Mouse (Mus musculus): ENCODE data around the gene Gm28557.
"Not testable (repeated sequence)": the region's sequence is repeated elsewhere in the genome, so short reads cannot be mapped to it uniquely, and the experiment has no call there.

Gm28557 gene

GRCm38 (mm10) chr13:67108194-67108820 lies at the start of gene Gm28557:
Gene Gm28557, minus strand, starts transcription at chr13:67108604.
- peak; percentile 94 for DNase-seq

DNA sequence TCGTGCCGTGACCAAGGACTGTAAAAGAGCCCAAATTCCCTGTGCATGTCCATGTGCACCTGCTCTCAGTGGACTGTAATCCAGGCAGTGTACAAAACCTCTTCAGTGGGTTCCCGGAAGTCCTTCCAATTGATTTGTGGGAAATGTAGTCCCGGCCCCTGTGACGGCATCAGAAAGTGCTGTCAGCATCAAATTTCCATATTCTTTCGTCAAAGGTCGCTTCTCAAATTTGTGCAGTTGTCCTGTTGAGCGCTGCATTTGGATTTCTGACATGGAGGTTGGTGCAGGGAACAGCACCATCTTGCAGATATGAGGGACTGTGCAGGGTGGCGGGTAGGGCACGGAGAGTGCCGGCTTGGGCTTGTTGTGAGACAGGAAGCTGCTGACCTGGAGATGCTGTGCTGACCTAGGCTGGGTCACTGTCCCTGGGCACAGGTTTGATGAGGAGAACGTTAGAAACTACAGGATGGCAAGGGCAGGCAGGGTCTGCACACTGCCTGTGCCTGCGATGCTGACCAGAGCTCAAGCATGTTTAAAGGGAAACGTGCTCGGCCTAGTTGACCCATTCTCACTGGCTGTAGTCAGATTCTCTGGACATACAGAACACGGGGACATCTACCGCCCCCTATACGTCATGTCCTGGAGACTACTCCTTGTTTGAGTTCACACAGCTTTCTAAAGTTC lies 19.8 kb upstream of the Gm28557 start:
- peak; percentile 88 for DNase-seq

DNA sequence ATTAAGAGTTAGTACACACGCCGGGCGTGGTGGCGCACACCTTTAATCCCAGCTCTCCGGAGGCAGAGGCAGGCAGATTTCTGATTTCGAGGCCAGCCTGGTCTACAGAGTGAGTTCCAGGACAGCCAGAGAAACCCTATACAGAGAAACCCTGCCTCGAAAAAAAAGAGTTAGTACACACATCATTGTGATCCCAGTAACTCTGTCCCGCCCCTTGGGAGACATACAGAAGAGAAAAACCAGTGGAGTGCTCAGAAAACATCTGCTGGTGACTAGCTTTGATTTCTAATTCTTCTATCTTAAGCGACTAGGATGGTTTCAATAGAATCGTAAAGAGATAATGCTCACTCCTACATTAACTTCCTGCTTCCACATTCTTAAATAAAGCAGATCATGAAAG lies 19.1 kb upstream of the Gm28557 start:
- peak; percentile 19 for DNase-seq

- DNase-seq, result no peak
Measured at GRCm38 (mm10) chr13:67124460-67124859, 16.1 kb upstream of the Gm28557 start.

- not testable (repeated sequence) for DNase-seq
Measured at GRCm38 (mm10) chr13:67121360-67121759, 13.0 kb upstream of the Gm28557 start, which contains the start of gene Zfp759. Gene Zfp759, plus strand, starts transcription at chr13:67121660.

DNA sequence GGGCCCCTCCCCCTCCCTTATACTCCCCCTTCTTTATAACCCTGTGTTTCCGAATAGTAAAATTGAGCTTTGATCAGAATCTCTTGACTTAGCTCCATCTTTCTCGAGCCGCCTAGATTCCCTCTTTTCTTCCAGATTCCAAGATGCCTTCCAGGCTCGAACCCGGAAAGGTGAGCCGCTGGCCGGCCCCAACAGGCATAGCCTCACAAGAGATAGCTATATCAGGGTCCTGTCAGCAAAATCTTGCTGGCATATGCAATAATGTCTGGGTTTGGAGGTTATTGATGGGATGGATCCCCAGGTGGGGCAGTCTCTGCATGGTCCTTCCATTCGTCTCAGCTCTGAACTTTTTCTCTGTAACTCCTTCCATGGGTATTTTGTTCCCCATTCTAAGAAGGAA lies 7.8 kb upstream of the Gm28557 start, which contains the start of gene Rslcan18:
Rslcan18 (minus strand) TSS at position 101 of the 400 bp plus-strand sequence.
- not testable (repeated sequence) for DNase-seq

DNA sequence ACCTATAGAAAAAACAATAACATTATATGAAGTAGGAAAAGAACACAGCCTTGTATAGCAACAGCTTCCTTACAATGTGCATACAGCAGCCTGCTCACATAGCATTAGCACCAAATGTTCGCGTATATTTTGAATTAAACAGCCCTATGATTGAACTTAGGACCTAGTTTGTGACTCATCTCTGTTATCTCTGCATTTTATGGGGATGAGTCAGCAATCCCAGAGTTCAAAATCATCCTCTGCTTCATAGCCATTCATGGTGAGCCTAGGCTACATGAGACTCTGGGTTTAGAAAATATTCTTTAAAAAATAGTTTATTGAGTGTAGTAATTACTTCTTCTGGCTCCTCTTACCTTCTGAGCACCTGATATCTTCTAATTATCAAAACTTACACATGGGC lies 4.9 kb upstream of the Gm28557 start:
- no peak for DNase-seq

- no peak for DNase-seq
Measured at GRCm38 (mm10) chr13:67112096-67112495, 3.7 kb upstream of the Gm28557 start.

GRCm38 (mm10) chr13:67108821-67109206 lies 410 bp upstream of the Gm28557 start:
- no peak for DNase-seq

DNA sequence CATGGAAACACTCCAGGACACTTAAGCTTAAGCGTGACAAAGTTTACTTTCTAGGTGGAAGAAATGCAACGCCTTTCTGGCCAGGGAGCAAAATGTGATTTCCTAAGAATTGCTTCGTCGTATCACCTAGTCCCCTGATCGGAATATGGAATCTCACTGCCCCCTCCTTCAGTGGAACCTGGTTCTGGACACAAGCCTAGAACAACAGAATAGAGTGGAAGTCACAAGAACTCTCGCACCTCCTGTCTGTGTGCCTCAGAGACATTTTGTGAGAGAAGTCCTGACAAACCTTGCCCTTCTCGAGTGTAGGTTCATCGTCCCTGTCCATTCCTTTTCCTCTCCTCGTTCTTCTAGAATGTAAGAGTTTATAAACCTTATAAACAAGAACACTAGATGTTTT lies 723 bp downstream of the Gm28557 start:
- DNase-seq, result peak; percentile 20

- DNase-seq, result no peak
Measured at GRCm38 (mm10) chr13:67097876-67098275, 10.5 kb downstream of the Gm28557 start, which contains the start of gene Zfp708. Gene Zfp708, minus strand, starts transcription at chr13:67097976.

- DNase-seq, result no peak
Measured at GRCm38 (mm10) chr13:67090154-67090553, 18.2 kb downstream of the Gm28557 start.

DNA sequence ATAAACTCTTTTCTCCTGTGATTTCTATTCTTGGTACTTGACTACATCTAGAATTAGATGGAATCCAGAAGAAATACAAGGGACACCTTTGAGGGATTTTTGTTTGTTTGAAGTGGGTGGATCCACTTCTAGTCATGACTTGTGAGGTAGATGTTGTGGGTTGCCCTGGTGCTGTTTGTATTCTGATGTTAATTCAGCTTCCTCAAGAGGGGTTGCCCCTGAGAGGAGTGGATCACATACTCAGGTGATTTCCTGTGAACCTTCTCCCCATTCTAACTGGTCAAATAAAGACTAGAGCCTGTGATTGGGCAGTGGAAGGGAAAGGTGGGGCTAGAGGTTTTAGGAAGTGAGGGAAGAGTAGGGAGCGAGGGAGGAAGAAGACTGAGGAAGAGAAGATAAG lies 26.5 kb downstream of the Gm28557 start:
- DNase-seq, result peak; percentile 10

- DNase-seq, result peak; percentile 76
Measured at GRCm38 (mm10) chr13:67081142-67081713, 27.2 kb downstream of the Gm28557 start.

DNA sequence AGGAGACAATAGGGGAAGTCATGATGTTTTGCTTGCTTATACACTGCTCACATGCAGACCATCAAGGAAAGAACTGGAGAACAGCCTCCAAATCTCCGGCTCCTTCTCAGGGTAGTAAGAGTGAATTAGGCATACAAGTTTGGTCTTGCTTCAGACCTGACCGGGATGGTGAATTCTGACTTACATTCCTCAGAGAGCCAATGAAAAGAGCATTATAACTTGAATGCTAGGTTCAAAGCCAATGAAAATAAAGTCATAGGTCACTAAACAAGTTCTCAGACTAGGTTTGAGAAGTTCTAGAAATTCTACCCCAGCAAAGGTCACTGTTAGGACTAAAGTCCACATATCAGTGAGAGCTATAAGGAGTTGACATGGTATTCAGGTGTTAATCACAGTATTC lies 31.2 kb downstream of the Gm28557 start:
- DNase-seq, result no peak

GRCm38 (mm10) chr13:67072786-67073185 lies 35.6 kb downstream of the Gm28557 start:
- DNase-seq, result no peak

DNA sequence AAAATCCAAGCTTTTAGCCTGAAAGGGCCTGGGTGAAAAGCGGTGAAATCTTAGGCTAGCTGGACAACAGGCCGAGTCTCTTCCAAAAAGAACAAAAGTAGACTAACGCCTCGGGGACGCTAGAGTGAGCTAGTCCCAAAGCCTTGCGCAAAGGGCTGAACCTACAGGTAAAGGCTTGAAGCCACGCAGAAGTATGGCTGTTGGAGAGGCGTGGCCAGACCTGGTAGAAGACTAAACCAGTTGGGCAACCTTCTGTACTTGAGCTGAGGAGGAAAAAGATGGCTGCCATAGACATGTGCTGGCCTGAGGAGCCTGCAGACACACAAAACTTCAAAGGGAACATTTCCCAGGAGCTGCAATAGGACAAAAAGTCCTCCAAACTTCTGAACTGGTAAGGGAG lies 43.0 kb downstream of the Gm28557 start:
- DNase-seq, result no peak

DNA sequence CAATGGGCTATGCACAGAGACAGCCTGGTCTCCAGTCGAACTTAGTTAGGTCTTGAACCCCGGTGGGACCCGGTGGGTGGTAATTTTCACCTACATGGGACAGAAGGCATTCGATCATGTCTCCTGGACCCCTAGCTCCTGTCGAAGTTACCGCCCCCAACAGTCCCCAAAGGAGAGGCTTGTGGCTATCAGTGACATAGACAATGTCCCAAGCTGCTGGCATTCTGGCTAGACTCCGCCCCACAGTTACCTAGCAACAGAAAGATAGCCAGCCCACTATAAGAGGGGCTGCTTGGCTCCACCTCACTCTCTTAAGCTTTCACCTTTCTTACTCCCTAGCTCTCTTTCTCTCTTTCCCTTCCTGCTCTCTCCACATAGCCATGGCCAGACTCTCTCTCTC lies 46.0 kb downstream of the Gm28557 start:
- DNase-seq, result peak; percentile 28

DNA sequence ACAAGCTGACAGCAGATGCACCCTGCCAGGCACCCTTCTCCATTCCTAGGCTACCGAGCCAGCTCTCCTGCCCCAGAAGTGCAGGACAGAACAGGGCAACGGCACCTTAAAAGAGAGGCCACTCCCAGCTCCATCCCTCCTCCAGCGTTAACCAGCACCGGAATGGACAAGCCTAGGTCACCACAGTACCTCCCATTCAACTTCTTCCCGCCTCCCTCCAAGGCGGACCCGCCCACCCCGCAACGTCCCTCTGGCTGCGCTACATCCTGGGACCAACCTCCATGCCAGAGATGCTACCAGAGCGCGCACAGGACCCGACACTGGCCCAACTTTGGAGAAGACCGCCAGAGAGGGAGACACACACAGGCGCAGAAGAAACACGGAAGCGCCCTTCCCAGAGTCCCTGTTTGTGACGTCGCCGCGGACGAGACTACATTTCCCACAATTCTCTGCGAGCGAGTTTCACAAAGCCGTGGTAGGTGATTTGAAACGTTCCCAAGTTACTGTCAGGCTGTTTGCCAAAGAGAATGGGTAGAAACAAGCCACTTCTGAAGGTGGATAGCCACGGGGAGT lies 47.5 kb downstream of the Gm28557 start, which contains the start of gene Zfp712:
Zfp712 (minus strand) TSS at position 385 of the 573 bp plus-strand sequence.
- peak; percentile 94 for DNase-seq

- DNase-seq, result no peak
Measured at GRCm38 (mm10) chr13:67060161-67060785, 48.1 kb downstream of the Gm28557 start.

All from cerebellum, adult 9-11 months (tissue).